Mouse (Mus musculus): Measurements from ENCODE around the gene Palld. TPM values are rescaled to one million over a fixed set of nuclear protein-coding genes. Genes with fewer than 3 reads are reported as not detected.
A peak's percentile ranks its signal among the peaks of the same experiment; 100 is the strongest.

Gene Palld
- polyA plus RNA-seq, 1 experiment = 47.5 TPM

DNA sequence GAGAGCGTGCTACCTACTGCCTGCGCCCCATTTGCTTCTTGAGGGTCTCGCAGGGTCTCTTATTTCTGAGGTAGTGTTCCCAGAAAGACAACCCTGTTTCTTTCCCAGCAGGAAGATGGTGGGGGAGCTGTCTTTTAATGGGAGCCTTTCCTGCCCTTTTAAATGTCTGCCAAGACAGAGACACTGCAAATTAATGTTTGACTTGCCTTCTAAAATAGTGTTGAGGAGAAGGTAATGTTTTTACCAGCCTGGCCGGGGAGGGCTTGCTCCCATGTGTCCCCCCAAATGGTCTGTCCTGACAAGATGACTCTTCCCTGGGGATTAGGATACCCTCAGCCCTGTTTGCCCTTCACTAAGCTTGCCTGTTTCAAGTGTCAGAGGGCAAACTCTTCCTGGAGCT lies 342.5 kb downstream of the Palld start:
- no peak for TF ChIP-seq CTCF (conservative IDR thresholded peaks at IDR 0.05; ENCODE audit: insufficient read depth, insufficient read length, low read depth, low read length)
- TF ChIP-seq POLR2A (IDR thresholded peaks at IDR 0.05; ENCODE audit: low read depth, low read length) = no peak
- Histone ChIP-seq H3K4me3 (ENCODE audit: insufficient read depth, low read depth, low read length) (no peak overlapping the region), H3K27me3 (replicated peaks; ENCODE audit: control insufficient read depth, insufficient read depth, low read length) (no peaks in the 10 kb centered on the region), H3K4me1 (ENCODE audit: control insufficient read depth, insufficient read depth, low read length) (peaks cover 32% of the 10 kb centered on the region), H3K27ac (ENCODE audit: insufficient read depth, low read depth, low read length) (no peak overlapping the region), H3K36me3 (ENCODE audit: control insufficient read depth, insufficient read depth, low read length) (no peaks in the 10 kb centered on the region)
- peak; percentile 54 for DNase-seq
- 77% methylated on average over 4 of the region's 4 CpGs for WGBS

DNA sequence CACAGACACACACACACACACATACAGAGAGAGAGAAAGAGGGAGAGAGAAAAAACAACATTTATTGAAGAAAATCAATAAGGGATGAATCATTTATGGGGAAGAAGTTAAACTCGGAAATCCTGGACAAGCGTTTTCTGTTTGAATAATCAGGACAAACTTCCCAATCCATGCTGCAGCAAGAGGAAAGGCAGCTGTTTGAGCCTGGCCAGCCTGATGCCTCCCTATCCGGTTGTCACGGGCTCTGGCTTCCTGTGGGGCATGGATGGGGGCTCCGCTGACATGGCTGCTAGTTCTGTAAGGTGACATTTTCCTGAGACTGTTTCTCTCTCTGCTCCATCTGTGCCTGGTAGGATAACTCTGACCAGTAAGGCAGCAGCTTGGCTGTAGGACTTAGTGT lies 343.0 kb downstream of the Palld start:
- Histone ChIP-seq H3K4me1 (ENCODE audit: control insufficient read depth, insufficient read depth, low read length) (peaks cover 32% of the 10 kb centered on the region), H3K4me3 (ENCODE audit: insufficient read depth, low read depth, low read length) (no peak overlapping the region), H3K27ac (ENCODE audit: insufficient read depth, low read depth, low read length) (peak overlapping the region; percentile 13; the same call in 1 of the 2 replicates), H3K36me3 (ENCODE audit: control insufficient read depth, insufficient read depth, low read length) (no peaks in the 10 kb centered on the region), H3K27me3 (replicated peaks; ENCODE audit: control insufficient read depth, insufficient read depth, low read length) (no peaks in the 10 kb centered on the region)
- WGBS = 50% methylated on average over 5 of the region's 5 CpGs
- TF ChIP-seq POLR2A (IDR thresholded peaks at IDR 0.05; ENCODE audit: low read depth, low read length) = no peak
- no peak for TF ChIP-seq CTCF (conservative IDR thresholded peaks at IDR 0.05; ENCODE audit: insufficient read depth, insufficient read length, low read depth, low read length)
- DNase-seq = peak; percentile 11

DNA sequence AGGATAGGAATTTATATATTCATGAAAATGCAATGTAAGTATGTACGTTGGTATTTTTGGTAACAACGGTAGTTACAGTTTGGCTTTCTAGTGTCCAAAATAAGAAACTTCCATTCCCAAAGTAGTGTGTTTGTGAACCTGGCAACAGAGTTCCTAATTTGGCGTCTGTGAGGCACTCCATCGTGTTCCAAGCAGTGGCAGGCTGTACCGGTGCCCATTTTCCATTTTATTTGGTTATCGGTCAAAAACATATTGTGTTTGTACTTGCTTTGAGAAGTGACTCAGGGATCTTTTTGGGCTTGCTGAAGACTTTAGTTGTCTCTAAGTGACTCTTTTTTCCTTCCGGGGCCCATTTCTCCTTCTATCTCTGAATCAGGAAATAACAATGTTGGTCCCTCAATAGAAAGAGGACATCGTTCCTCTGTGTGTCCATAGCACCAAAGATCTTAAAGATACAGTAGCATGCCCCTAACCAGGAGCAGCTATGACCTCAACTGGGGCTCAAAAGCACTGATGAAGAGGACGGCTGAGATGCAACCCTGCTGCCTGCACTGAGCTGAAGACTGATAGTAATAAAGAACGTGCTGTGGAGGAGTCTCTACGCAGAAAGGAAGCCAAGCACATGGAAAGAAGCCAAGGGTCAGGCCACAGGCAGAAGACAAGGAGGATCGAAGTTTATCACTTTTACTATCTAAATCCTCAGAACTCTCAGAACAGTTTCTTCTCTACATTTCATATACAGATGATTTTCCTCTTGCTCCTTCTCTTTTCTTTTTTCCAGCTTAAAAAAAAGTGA lies 344.2 kb downstream of the Palld start:
- H3K27me3 ChIP-seq (replicated peaks; ENCODE audit: control insufficient read depth, insufficient read depth, low read length) = no peaks in the 10 kb centered on the region
- peak overlapping the region; percentile 30; the same call in 1 of the 2 replicates for H3K27ac ChIP-seq (ENCODE audit: insufficient read depth, low read depth, low read length)
- DNase-seq = peak; percentile 63
- H3K36me3 ChIP-seq (ENCODE audit: control insufficient read depth, insufficient read depth, low read length) = no peaks in the 10 kb centered on the region
- H3K4me1 ChIP-seq (ENCODE audit: control insufficient read depth, insufficient read depth, low read length) = peaks cover 32% of the 10 kb centered on the region
- no peak overlapping the region for H3K4me3 ChIP-seq (ENCODE audit: insufficient read depth, low read depth, low read length)
- TF ChIP-seq CTCF (conservative IDR thresholded peaks at IDR 0.05; ENCODE audit: insufficient read depth, insufficient read length, low read depth, low read length) (no peak), POLR2A (IDR thresholded peaks at IDR 0.05; ENCODE audit: low read depth, low read length) (no peak)
- 60% methylated on average over 12 of the region's 12 CpGs for WGBS

DNA sequence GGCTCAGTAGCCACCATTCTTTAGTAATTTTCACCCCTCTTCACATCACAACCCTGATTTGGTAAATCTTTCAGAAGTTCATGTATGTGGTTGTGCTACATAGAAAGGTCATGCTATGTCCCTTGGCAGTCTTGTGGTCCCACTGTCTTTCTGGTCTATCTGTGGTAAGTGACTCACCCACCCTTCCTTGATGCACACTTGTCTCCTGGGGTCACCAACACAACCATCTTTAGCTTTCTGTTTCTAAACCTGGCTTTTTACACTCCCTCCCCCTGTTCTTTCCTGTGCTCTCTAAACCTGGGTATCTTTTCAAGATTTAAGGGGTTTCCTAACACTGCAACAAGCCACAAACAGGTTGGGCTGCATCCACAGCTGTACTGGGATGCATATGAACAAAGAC lies 345.5 kb downstream of the Palld start:
- Histone ChIP-seq H3K36me3 (ENCODE audit: control insufficient read depth, insufficient read depth, low read length) (no peaks in the 10 kb centered on the region), H3K27ac (ENCODE audit: insufficient read depth, low read depth, low read length) (no peak overlapping the region), H3K4me3 (ENCODE audit: insufficient read depth, low read depth, low read length) (no peak overlapping the region), H3K27me3 (replicated peaks; ENCODE audit: control insufficient read depth, insufficient read depth, low read length) (no peaks in the 10 kb centered on the region), H3K4me1 (ENCODE audit: control insufficient read depth, insufficient read depth, low read length) (peaks cover 32% of the 10 kb centered on the region)
- no peak for DNase-seq
- TF ChIP-seq POLR2A (IDR thresholded peaks at IDR 0.05; ENCODE audit: low read depth, low read length) (no peak), CTCF (conservative IDR thresholded peaks at IDR 0.05; ENCODE audit: insufficient read depth, insufficient read length, low read depth, low read length) (no peak)

DNA sequence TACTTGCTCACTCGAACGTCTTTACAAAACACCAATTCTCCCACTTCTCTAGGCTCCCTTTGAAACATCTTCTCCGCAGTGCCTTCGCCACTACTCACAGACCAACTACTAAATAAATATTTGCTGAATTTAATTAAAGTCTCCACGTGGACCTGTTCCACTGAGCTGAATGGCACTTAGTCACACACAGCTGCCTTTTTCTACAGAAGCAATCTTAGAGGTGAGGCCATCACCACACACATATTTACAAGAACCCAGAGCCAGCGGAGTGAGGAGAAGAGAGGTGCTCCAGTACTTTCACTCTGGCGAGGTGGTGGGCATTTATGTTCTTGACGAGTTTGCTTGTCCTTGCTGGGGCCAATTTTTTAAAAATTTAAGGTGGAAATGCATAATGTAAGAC lies 346.3 kb downstream of the Palld start:
- H3K27ac ChIP-seq (ENCODE audit: insufficient read depth, low read depth, low read length) = no peak overlapping the region
- no peaks in the 10 kb centered on the region for H3K36me3 ChIP-seq (ENCODE audit: control insufficient read depth, insufficient read depth, low read length)
- peaks cover 32% of the 10 kb centered on the region for H3K4me1 ChIP-seq (ENCODE audit: control insufficient read depth, insufficient read depth, low read length)
- DNase-seq = no peak
- TF ChIP-seq CTCF (conservative IDR thresholded peaks at IDR 0.05; ENCODE audit: insufficient read depth, insufficient read length, low read depth, low read length) (no peak), POLR2A (IDR thresholded peaks at IDR 0.05; ENCODE audit: low read depth, low read length) (no peak)
- no peaks in the 10 kb centered on the region for H3K27me3 ChIP-seq (replicated peaks; ENCODE audit: control insufficient read depth, insufficient read depth, low read length)
- no peak overlapping the region for H3K4me3 ChIP-seq (ENCODE audit: insufficient read depth, low read depth, low read length)
- WGBS = 34% methylated on average over 8 of the region's 8 CpGs

DNA sequence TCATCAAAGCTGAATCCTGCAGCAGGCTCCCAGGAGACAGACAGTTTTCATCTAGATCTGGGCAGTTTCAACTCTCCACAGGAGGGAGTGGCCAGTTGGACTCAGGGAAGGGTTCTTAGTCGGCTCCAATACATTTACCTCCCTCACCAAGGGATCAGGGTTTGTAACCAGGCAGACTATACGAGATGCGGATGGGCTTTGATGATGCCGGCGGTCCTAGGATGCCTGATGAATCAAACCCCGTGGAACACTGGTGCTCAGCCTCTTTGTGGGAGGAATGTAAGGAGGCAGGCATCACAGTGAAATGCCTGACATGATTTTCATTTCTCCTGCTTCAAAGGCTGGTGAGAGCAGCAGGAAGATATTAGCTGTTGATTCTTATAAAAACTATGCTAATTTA lies 347.1 kb downstream of the Palld start:
- H3K36me3 ChIP-seq (ENCODE audit: control insufficient read depth, insufficient read depth, low read length) = no peaks in the 10 kb centered on the region
- DNase-seq = no peak
- no peak overlapping the region for H3K4me3 ChIP-seq (ENCODE audit: insufficient read depth, low read depth, low read length)
- WGBS = 73% methylated on average over 6 of the region's 6 CpGs
- H3K4me1 ChIP-seq (ENCODE audit: control insufficient read depth, insufficient read depth, low read length) = peaks cover 31% of the 10 kb centered on the region
- TF ChIP-seq CTCF (conservative IDR thresholded peaks at IDR 0.05; ENCODE audit: insufficient read depth, insufficient read length, low read depth, low read length) (no peak), POLR2A (IDR thresholded peaks at IDR 0.05; ENCODE audit: low read depth, low read length) (no peak)
- no peak overlapping the region for H3K27ac ChIP-seq (ENCODE audit: insufficient read depth, low read depth, low read length)
- no peaks in the 10 kb centered on the region for H3K27me3 ChIP-seq (replicated peaks; ENCODE audit: control insufficient read depth, insufficient read depth, low read length)

DNA sequence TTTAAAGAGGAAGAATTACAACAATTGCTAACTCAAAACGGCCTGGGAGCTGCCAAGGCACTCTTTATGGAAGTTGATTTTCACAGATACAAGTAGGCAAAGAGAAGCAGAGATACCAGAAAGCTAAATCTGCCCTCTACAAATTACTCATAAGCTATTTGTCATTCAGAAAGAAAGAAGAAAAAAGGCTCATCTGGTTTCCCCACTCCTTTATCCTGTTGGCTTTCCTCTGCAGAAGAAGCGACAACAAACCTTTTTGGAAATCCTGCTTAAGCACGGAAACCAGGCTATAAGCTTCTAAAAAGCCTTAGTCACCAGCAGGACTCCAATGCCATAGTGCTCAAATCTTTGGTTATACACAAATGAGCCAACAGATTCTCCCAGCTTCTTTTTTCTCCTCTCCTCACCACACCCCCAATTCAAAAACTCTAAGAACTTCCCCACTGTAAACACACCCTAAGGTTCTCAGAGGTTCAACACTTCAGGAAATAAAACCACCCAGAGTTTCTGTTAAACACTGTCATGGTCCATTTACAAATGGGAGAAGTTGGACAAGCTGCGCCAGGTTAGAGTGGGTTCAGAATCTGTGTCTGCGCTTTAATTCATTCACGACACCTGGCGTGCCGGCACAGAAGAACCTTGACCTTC lies 349.6 kb downstream of the Palld start:
- no peak overlapping the region for H3K4me3 ChIP-seq (ENCODE audit: insufficient read depth, low read depth, low read length)
- WGBS = 77% methylated on average over 8 of the region's 8 CpGs
- no peak for TF ChIP-seq POLR2A (IDR thresholded peaks at IDR 0.05; ENCODE audit: low read depth, low read length)
- no peak for TF ChIP-seq CTCF (conservative IDR thresholded peaks at IDR 0.05; ENCODE audit: insufficient read depth, insufficient read length, low read depth, low read length)

More for the DNA sequence above, 349.6 kb downstream of the Palld start:
- no peak for DNase-seq
- H3K27me3 ChIP-seq (replicated peaks; ENCODE audit: control insufficient read depth, insufficient read depth, low read length) = no peaks in the 10 kb centered on the region
- H3K27ac ChIP-seq (ENCODE audit: insufficient read depth, low read depth, low read length) = no peak overlapping the region
- peaks cover 19% of the 10 kb centered on the region; the same call in 1 of the 2 replicates for H3K4me1 ChIP-seq (ENCODE audit: control insufficient read depth, insufficient read depth, low read length)
- H3K36me3 ChIP-seq (ENCODE audit: control insufficient read depth, insufficient read depth, low read length) = peaks cover 8% of the 10 kb centered on the region

Measured in kidney, adult 2 months (tissue).